Mouse (Mus musculus): ENCODE data around the gene Chrnd. TPM values are rescaled to one million over a fixed set of nuclear protein-coding genes. Genes with fewer than 3 reads are reported as not detected.
A peak's percentile ranks its signal among the peaks of the same experiment; 100 is the strongest.

The Chrnd gene
- total RNA-seq, 2 experiments from 2014 or later, result 1.9 to 2.6 TPM

DNA sequence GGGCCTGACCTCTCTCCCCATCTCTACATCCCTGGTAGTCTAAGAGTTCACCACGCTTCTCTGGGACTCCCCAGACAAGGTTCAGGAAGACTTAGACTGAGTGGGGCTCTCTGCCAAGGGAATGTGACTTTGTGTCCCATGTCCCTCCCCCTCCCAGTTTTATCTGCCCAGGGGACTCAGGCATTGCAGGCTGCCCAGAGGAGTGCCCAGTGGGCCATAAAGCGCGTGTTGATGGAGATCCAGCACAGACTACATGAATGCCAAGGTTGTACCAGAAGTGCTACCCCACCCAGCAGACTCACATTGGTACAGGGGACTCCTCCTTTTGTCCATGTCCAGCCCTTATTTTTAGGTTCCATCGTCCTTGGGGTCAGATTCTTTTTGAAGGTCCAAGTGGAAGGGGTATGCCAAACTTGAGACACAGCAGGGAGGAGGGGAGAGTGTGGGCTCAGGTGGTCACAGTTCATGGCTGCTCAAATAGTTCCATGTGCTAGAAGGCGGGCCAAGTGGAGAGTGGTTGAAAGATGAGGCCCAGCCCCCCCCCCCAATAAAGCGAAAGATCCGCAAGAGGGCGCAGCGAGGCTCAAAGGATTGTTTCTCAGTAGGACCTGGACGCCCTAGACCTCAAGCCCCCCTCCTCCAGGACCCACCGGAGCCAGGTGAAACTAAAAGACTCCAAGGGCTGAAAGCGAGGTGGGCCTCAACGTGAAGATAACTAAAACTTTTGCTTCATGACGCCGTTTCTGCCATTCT is 6.2 kb upstream of the Chrnd start:
- intact Hi-C loops (cut with DNase I), result loop anchor here (10.0 kb wide), 2 partner anchors 529 to 569 kb away; no protein-coding TSS in a partner anchor
- no peak for DNase-seq

DNA sequence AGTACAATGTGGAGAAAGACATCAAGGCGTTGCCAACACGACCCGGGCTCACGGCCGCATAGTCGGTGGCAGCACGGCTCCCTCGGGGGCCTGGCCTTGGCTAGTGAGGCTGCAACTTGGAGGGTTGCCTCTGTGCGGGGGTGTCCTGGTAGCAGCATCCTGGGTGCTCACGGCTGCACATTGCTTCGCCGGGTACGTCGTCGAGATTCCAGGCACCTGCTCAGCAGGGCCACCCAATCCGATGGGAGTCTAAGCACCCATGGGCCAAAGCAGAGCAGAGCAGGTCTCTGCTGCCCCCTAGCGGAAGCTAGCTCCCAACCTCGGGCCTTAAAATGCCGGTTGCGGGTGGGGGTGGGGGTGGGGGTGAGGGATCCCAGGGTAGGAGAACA is 5.7 kb upstream of the Chrnd start:
- DNase-seq, result peak; percentile 47 to 55
- intact Hi-C loops (cut with DNase I), result loop anchor here (10.0 kb wide), 2 partner anchors 530 to 570 kb away; no protein-coding TSS in a partner anchor

DNA sequence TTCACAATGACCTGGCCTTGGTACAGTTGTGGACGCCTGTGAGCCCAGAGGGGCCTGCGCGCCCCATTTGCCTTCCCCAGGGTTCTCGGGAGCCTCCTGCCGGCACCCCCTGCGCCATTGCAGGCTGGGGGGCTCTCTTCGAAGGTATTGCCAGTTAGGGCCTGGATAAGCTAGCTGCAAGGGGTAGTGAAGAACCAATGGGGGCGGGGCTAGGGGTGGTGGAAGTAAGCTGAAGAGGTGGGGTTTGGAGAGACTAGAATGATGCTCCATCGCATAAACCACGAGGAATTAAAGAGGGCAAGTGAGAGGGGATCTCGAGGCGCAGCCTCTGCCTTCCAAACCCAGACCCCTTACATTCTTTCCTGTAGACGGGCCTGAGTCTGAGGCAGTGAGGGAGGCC is 4.9 kb upstream of the Chrnd start:
- no peak for DNase-seq
- intact Hi-C loops (cut with DNase I), result loop anchor here (10.0 kb wide), 2 partner anchors 531 to 571 kb away; no protein-coding TSS in a partner anchor

DNA sequence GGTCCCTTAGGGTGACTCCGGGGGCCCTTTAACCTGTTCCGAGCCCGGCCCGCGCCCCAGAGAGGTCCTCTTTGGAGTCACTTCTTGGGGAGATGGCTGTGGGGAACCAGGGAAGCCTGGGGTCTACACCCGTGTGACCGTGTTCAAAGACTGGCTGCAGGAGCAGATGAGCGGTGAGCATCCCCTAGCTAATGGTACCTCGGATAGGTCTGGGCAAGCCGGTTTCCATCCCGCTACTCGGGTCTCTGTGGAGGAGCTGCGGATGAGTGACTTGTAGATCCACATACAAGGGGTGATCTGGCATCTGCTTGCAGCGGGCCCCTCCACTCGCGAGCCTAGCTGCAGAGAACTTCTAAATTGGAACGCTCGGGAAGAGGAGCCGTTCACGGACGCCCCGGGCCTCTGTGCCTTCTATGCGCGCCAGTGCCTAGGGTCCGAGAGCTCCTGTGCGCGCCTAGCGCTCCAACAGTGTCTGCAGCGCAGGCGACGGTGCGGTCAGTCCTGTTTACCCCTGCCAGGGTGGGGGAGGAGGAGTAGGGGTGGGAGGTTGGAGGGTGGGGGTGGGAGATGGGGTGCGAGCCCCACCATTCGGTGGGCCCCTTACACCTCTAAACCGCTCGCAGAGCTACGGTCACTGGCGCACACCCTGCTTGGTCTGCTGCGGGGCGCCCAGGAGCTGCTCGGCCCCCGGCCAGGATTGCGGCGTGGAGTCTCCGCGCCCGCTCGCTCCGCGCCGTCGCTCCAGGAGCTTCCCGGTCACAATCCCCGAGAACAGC is 4.0 kb upstream of the Chrnd start:
- intact Hi-C loops (cut with DNase I), result loop anchor here (10.0 kb wide), 2 partner anchors 532 to 572 kb away; no protein-coding TSS in a partner anchor
- DNase-seq, result no peak

DNA sequence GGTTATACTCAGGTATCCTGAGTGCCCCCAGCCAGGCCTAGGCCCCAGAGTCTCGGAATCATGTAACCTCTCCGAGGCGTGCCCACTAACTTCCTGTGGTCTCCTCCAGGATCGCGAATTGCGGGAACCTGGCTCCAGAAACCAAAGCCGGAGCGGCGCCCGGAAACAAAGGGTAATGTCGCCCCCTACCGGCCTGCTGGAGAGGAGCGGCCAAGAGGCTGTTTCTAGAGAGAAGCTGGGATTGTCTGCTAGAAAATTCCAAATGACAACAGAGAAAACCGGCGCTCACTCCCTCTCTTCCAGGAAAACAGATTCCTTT is 3.4 kb upstream of the Chrnd start:
- intact Hi-C loops (cut with DNase I), result loop anchor here (10.0 kb wide), 2 partner anchors 532 to 572 kb away; no protein-coding TSS in a partner anchor
- peak; percentile 48 to 58 for DNase-seq

DNA sequence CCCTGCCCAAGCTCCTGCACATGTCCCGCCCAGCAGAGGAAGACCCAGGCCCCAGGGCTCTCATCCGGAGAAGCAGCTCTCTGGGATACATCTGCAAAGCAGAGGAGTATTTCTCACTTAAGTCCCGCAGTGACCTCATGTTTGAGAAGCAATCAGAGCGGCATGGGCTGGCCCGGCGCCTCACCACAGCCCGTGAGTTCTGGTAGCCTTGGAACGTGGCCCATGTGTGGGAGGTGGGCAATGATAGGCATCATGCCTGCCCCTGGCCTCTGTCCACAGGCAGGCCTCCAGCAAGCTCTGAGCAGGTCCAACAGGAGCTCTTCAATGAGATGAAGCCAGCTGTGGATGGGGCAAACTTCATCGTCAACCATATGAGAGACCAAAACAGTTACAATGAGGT is 6.9 kb downstream of the Chrnd start:
- intact Hi-C loops (cut with DNase I), result no loop called here
- no peak for DNase-seq

DNA sequence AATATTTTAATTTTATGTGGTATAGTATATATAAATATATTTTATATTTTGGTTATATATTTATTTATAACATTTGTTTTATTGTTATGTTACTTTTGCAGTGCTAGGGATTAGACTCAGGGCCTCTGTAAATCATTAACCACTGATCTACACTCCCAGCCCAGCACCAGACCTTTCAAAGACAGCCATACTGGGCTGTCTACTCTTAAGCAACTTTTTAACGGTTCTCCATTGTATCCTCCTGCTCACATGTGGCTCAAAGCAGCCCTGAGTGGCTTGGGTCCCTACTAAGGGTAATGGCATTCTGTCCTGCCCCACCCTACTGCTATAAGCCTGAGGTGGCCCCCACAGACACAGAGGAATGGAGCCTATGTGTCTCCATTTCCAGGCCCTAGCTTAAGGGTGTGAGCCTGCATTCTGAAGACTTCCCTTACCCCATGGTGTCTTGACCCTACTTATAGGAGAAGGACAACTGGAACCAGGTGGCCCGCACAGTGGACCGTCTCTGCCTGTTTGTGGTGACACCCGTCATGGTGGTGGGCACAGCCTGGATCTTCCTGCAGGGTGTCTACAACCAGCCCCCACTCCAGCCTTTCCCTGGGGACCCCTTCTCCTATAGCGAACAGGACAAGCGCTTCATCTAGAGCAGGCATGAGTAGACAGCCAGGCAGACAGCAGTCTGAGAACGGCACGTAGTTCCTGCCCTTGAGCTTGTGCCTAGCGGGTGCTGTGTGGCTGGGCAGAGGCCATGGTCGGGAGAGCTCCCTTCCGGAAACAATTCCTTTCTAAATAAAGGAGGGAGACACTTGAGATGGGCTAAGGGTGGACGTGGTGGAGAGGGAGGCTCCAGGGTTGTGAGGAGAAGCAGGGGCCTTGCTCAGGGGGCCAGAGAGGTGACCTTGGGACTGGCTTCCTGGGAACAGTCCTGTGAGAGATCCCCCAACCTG is 8.0 kb downstream of the Chrnd start:
- intact Hi-C loops (cut with DNase I), result no loop called here
- no peak for DNase-seq

DNA sequence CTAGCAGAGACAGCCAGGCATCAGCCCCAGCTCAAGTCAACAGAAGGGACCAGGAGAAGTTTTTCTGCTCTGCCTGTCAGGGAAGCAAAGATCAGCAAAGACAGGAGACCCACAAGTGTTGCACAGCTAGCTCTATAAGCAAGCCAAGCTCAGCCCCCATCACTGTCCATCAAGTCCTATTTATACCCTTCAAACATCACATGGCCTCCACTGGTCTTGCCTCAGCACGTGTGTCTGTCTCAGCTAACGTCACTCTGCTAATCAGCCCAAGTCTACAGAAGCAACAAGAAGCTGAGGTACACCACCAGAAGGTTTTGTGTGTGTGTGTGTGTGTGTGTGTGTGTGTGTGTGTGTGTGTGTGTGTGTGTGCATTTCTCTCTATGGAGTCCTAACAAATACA is 10.4 kb downstream of the Chrnd start:
- intact Hi-C loops (cut with DNase I), result no loop called here
- no peak for DNase-seq

DNA sequence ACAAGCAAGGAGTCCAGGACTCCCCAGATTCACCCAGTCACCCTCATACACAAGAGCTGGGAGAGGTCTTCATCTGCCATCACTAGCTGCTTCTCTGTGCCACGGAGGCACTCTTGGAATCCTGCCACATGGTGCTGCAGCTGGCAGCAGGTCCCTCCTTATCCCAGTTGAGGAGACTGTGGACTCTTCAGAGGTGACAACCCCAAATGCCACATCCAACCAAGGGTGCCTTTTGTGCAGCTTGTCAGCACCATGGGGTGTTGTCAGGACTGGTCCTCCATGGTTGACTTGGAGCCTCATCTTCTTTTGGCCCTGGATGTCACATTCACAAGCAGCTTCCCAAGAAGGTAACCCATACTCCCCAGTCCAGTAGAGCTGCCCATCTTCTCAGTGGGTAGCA is 11.4 kb downstream of the Chrnd start:
- DNase-seq, result no peak
- intact Hi-C loops (cut with DNase I), result no loop called here

DNA sequence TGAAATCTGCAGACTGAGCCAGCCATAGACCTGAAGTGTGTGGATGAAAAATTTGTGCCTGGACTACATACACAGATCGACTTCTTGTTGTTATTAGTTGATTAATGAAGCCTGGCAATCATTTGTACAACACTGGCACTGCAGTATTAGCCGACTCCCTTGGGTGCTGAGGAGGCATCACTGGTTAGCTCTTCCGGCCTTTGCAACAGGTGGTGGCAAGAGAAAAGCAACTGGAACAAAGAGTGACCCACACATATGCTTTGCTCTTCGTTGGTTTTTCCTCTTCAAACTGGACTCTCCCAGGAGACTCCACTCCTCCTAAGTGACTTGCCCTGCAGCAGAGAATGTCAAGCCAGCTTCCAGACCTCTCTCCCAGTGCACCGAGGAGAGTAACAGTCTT is 13.4 kb downstream of the Chrnd start:
- intact Hi-C loops (cut with DNase I), result no loop called here
- no peak for DNase-seq

DNA sequence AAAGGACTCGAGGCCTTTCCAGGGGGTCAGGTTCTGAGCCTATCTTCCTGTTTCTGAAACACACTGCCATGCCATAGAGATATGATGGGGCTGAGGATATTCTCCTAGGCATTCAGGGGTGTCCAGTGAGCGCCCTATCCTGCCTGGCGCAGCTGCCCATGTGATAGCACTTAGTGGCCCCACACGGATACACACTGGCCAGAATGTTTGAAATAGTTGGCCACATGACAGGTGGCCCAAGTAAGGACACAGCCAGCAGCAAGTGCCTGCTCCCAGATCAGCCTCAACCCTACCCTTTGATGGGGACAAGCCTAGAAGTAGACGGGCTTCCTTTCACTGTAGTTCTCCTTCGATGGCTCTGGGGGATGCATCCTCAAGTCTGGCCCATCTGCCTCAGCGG is 14.1 kb downstream of the Chrnd start, which contains the start of gene Chrng:
Gene Chrng, plus strand, starts transcription at position 193 of the 400 bp plus-strand sequence.
- no peak for DNase-seq
- intact Hi-C loops (cut with DNase I), result no loop called here

DNA sequence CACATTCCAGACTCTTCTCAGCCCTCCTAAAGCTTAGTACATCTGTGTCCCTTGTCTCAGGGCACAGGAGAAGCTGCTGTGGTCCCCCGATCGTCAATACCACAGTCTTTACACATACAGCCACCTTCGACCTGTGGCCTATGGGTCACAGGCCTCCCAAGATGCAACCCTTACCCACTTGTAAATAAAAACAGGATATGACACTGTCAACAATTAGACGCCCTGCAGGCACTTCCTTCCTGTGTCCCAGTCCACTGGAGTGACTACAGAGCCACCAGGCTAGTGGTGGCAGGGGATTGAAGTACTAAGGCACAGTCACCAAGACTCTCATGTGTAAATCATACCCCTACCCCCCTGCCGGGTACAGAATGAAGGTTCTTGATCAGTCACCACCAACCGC is 14.6 kb downstream of the Chrnd start:
- intact Hi-C loops (cut with DNase I), result no loop called here
- no peak for DNase-seq

DNA sequence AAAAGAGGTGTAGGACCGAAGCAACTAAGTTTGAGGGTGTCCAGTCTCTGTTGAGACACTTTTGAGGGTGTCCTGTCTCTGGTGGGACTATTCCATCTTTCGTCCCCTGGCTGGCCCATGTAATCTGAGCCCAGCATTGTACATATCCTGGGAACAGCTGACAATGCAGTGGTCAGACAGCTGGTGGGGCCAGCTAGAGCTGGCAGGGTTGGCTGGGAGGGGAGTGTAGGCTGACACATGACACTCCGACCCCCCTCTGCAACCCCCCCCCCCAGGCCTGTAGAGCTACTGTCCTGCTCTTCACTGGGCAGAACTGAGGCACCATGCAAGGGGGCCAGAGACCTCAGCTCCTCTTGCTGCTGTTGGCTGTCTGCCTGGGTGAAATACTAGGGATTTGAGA is 15.1 kb downstream of the Chrnd start:
- intact Hi-C loops (cut with DNase I), result no loop called here
- DNase-seq, result no peak

DNA sequence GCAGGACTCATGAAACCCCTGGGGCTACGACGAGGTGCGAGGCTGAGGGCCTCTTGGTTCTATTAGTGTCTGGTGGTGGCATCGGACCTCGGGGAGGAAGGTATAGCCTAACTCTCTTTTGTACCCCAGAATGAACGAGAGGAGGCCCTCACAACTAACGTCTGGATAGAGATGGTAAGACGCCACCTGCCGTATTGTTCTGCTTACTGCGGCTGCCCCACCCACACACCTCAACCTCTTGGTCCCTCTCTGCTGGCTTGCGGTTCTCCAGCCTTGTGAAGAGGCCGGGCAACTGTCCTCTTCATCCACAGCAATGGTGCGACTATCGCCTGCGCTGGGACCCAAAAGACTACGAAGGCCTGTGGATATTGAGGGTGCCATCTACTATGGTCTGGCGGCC is 15.9 kb downstream of the Chrnd start:
- DNase-seq, result no peak
- intact Hi-C loops (cut with DNase I), result no loop called here

DNA sequence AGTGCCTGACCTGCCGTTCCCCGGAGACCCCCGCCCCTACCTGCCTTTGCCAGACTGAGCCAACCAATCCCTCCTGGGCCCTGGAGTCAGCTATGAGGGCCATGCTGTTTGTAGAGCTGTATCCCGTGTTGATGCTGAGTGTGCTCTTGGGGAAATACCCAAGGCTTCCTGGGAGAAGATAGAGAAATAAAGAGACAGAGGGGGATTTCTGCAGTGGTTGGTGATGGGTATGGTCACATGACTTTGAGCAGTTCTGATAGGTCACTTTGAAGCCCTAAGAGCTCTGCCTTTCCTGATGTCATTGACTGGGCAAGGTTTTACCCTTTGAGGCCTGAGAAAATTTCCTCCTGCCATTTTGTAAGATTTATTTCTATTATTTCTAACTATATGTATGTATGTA is 21.0 kb downstream of the Chrnd start:
- intact Hi-C loops (cut with DNase I), result no loop called here

DNA sequence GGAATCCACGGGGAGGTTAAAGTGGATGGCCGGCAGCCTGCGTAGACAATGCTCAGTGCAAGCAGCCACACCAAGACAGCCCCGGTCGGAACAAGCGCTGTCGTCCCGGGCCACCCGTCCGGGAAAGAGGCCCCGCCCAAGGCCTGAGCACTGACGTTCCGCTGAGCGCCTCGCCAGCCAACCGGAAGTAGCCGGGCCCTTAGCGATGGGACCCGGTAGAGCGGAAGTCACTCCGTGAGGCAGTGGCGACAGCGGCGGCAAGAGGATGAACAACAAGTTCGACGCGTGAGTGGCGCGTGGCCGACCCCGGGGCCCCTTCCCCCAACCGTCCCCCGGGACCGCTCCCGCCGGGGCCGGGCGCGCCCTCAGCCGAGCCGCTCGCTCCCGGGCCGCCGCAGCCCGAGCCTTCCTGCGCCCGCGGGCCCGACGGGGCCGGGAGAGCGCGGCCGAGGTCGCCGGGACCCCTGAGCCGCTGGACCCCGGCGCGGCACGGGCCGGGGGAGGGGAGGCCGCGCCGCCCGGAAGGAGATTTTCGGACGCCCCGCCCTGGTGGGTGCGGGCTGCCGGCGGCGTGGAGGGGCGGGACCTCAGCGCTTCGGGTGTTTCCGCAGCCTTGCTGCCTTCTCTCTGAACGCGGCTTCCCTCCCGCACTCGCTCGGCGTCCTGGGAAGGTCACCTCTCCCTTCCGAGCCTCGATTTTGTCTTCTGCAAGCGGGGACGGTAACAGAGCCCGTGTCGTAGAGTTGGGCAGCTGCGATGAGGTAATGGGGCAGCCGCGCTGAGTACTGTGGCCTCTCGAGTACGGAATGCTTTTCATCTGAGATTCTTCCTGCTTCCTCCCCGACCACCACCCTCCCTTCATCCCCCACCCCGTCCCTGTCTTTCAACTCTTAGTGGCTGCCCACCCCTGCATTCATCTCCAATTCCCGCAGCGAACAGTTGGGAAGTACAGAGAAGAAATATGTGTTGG is 23.6 kb downstream of the Chrnd start, which contains the start of gene Eif4e2:
Gene Eif4e2, plus strand, starts transcription at position 180 of the 970 bp plus-strand sequence.
- intact Hi-C loops (cut with DNase I), result no loop called here
- peak; percentile 90 to 95 for DNase-seq

More for the DNA sequence above, 21.0 kb downstream of the Chrnd start:
- no peak for DNase-seq

DNA sequence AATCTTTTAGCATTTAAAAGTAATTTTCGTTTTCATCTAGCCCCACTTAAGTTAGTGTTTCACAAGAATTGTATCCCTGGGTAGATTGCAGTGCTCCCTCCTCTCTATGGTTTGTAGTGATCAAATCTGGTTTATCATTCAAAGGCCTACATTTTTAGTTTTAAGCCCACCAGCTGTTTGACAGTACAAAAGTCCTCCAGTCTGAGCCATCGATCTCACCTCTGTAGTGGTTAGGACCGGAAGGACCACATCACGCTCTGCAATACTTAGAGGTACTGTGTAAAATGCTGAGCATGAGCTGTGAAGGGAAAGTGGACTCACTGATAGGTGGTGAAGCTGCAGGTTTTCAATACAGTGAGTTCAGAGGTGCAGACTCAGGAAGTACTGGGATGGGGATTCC is 24.3 kb downstream of the Chrnd start:
- intact Hi-C loops (cut with DNase I), result no loop called here
- no peak for DNase-seq

DNA sequence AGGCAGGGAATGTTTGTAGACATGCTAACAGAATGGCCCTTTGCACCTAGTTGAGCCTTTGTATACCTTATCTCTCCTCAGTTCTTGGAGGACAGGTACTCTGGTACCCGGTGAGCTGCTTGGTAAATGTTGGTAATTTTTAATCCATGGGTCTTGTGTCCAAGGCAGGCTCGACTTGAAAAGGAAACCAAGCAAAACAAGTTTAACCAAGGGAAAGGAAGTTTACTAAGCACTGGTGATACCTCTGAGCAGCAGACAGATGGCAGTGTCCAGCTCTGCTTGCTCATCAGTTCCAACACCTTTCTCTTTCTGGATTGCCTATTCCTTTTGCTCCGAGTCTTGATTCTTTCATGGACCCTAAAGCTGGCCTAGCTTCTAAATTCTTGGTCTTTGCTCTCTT is 27.5 kb downstream of the Chrnd start:
- intact Hi-C loops (cut with DNase I), result no loop called here
- DNase-seq, result no peak

DNA sequence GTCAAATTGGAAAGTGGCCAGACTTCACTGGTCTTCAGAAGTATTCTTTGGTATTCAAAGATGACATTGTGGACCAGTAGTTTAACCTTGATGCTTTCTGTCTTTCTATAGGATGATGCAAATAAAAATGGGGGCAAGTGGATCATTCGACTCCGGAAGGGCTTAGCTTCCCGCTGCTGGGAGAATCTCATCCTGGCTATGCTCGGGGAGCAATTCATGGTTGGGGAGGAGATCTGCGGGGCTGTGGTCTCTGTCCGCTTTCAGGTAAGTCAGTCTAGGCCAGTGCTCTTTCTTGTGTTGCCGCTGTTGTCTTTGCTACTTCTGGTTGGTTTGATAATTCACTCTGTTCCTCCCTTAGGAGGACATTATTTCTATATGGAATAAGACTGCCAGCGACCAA is 35.3 kb downstream of the Chrnd start:
- DNase-seq, result no peak
- intact Hi-C loops (cut with DNase I), result no loop called here
